Mouse (Mus musculus): ENCODE measurements around the gene Sik3. TPM values are rescaled to one million over a fixed set of nuclear protein-coding genes. Genes with fewer than 3 reads are reported as not detected.

Sik3 gene
- polyA plus RNA-seq, 1 experiment from 2014 or later, result 9.6 TPM

- Histone ChIP-seq H3K9ac (replicated peaks; ENCODE audit: low read depth, low read length) (no peak overlapping the region), H3K9me3 (ENCODE audit: control insufficient read depth, low read depth, low read length) (no peaks in the 10 kb centered on the region), H3K4me2 (replicated peaks; ENCODE audit: low read depth, low read length) (no peak overlapping the region), H3K4me1 (ENCODE audit: control insufficient read depth, insufficient read depth, low read length) (peaks cover 11% of the 10 kb centered on the region), H3K4me3 (ENCODE audit: low read depth, low read length) (no peak overlapping the region), H3K36me3 (ENCODE audit: control insufficient read depth, insufficient read depth, low read length) (no peaks in the 10 kb centered on the region), H3K27ac (ENCODE audit: low read length) (0 out of 2 replicates have a peak overlapping the region, but pooled peaks have one; percentile 28), H3K27me3 (ENCODE audit: control insufficient read depth, insufficient read depth, low read length) (no peaks in the 10 kb centered on the region)
- WGBS, result 48% methylated on average over 1 of the region's 1 CpGs
- no peak for ATAC-seq (ENCODE audit: insufficient number of reproducible peaks, insufficient read depth, low FRiP score, low read depth)
Measured at GRCm38 (mm10) chr9:46175300-46175699, 162.7 kb downstream of the Sik3 start.

DNA sequence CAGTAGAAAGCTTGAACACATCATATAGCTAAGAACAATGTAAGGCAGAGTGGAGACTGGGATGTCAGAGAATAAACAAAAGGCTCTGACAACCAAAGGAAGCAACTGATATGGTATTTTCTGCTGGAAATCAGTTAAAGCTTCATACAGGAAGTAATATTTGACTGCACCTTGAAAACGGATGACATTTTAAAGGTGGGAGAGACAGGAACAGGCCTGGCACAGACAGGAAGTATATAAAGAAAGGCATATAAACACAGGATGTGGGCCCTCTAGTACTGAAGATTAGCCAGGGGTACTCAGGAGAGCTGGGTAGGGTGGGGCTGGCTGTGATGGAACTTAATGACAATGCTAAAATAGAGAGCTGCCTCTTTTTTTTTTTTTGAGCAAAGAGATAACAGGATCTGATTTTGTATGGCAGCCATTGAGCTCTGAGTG, 163.3 kb downstream of the Sik3 start:
- Histone ChIP-seq H3K36me3 (ENCODE audit: control insufficient read depth, insufficient read depth, low read length) (no peaks in the 10 kb centered on the region), H3K4me1 (ENCODE audit: control insufficient read depth, insufficient read depth, low read length) (peaks cover 11% of the 10 kb centered on the region), H3K27ac (ENCODE audit: low read length) (peak overlapping the region; percentile 28; the same call in 1 of the 2 replicates), H3K27me3 (ENCODE audit: control insufficient read depth, insufficient read depth, low read length) (no peaks in the 10 kb centered on the region), H3K4me2 (replicated peaks; ENCODE audit: low read depth, low read length) (no peak overlapping the region), H3K9ac (replicated peaks; ENCODE audit: low read depth, low read length) (no peak overlapping the region), H3K4me3 (ENCODE audit: low read depth, low read length) (no peak overlapping the region), H3K9me3 (ENCODE audit: control insufficient read depth, low read depth, low read length) (no peaks in the 10 kb centered on the region)
- no peak for ATAC-seq (ENCODE audit: insufficient number of reproducible peaks, insufficient read depth, low FRiP score, low read depth)
- 41% methylated on average over 1 of the region's 1 CpGs for WGBS

DNA sequence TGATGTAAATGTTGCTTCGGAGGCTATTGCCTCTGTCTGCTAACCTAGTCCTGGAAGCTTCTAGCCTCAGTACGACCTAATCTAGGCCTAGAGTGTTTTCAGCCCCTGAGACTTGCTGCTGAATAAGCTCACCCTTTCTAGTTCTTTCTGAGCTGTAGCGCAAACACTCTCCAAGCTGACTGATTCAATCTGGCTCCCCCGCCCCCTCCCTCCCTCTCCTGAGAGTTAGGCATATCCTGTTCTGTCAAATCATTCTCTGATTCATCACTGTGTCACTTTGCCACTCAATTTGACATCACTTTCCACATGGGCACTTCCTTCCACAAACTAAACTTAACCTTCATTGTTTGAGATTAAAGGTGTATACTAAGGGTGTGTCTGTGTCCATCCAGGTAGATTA, 164.0 kb downstream of the Sik3 start:
- H3K9ac ChIP-seq (replicated peaks; ENCODE audit: low read depth, low read length), result no peak overlapping the region
- WGBS, result 77% methylated on average over 4 of the region's 4 CpGs
- no peaks in the 10 kb centered on the region for H3K27me3 ChIP-seq (ENCODE audit: control insufficient read depth, insufficient read depth, low read length)
- H3K36me3 ChIP-seq (ENCODE audit: control insufficient read depth, insufficient read depth, low read length), result no peaks in the 10 kb centered on the region
- H3K4me1 ChIP-seq (ENCODE audit: control insufficient read depth, insufficient read depth, low read length), result peaks cover 11% of the 10 kb centered on the region
- H3K9me3 ChIP-seq (ENCODE audit: control insufficient read depth, low read depth, low read length), result no peaks in the 10 kb centered on the region
- no peak overlapping the region for H3K4me3 ChIP-seq (ENCODE audit: low read depth, low read length)
- no peak for ATAC-seq (ENCODE audit: insufficient number of reproducible peaks, insufficient read depth, low FRiP score, low read depth)
- H3K4me2 ChIP-seq (replicated peaks; ENCODE audit: low read depth, low read length), result no peak overlapping the region
- no peak overlapping the region for H3K27ac ChIP-seq (ENCODE audit: low read length)

GRCm38 (mm10) chr9:46178595-46178994, 166.0 kb downstream of the Sik3 start:
- no peak overlapping the region for H3K9ac ChIP-seq (replicated peaks; ENCODE audit: low read depth, low read length)
- no peaks in the 10 kb centered on the region for H3K36me3 ChIP-seq (ENCODE audit: control insufficient read depth, insufficient read depth, low read length)
- WGBS, result 76% methylated on average over 9 of the region's 9 CpGs
- peaks cover 11% of the 10 kb centered on the region for H3K4me1 ChIP-seq (ENCODE audit: control insufficient read depth, insufficient read depth, low read length)
- H3K4me2 ChIP-seq (replicated peaks; ENCODE audit: low read depth, low read length), result no peak overlapping the region
- no peak overlapping the region for H3K27ac ChIP-seq (ENCODE audit: low read length)
- no peak for ATAC-seq (ENCODE audit: insufficient number of reproducible peaks, insufficient read depth, low FRiP score, low read depth)
- no peaks in the 10 kb centered on the region for H3K9me3 ChIP-seq (ENCODE audit: control insufficient read depth, low read depth, low read length)
- H3K4me3 ChIP-seq (ENCODE audit: low read depth, low read length), result no peak overlapping the region
- H3K27me3 ChIP-seq (ENCODE audit: control insufficient read depth, insufficient read depth, low read length), result no peaks in the 10 kb centered on the region

DNA sequence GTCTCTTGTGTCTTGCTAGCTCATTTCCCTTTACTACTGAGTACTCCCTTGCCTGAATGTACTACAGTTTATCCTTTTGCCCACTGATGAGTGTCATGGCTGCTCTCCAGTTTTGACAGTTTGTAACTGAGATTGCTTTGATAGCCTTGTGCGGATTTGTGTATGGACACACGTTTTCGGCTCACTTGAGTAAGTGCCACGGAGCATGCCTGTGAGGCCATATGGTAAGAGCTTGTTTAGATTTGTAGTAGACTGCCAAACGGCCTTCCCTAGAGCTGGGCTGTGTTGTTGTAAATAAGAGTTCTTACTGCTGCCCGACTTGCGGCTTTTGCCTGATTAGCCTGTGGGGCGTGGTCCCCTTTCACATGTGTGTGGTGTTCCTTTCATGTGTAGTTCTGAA, 168.7 kb downstream of the Sik3 start:
- H3K9me3 ChIP-seq (ENCODE audit: control insufficient read depth, low read depth, low read length), result no peaks in the 10 kb centered on the region
- H3K4me3 ChIP-seq (ENCODE audit: low read depth, low read length), result no peak overlapping the region
- H3K36me3 ChIP-seq (ENCODE audit: control insufficient read depth, insufficient read depth, low read length), result no peaks in the 10 kb centered on the region
- H3K4me1 ChIP-seq (ENCODE audit: control insufficient read depth, insufficient read depth, low read length), result peaks cover under 1% of the 10 kb centered on the region; the same call in 1 of the 2 replicates
- 65% methylated on average over 8 of the region's 8 CpGs for WGBS
- no peak for ATAC-seq (ENCODE audit: insufficient number of reproducible peaks, insufficient read depth, low FRiP score, low read depth)
- no peaks in the 10 kb centered on the region for H3K27me3 ChIP-seq (ENCODE audit: control insufficient read depth, insufficient read depth, low read length)
- no peak overlapping the region for H3K9ac ChIP-seq (replicated peaks; ENCODE audit: low read depth, low read length)
- H3K4me2 ChIP-seq (replicated peaks; ENCODE audit: low read depth, low read length), result no peak overlapping the region
- H3K27ac ChIP-seq (ENCODE audit: low read length), result no peak overlapping the region

- Histone ChIP-seq H3K9me3 (ENCODE audit: control insufficient read depth, low read depth, low read length) (no peaks in the 10 kb centered on the region), H3K4me2 (replicated peaks; ENCODE audit: low read depth, low read length) (no peak overlapping the region), H3K27ac (ENCODE audit: low read length) (peak overlapping the region; percentile 58; the same call in 1 of the 2 replicates), H3K36me3 (ENCODE audit: control insufficient read depth, insufficient read depth, low read length) (no peaks in the 10 kb centered on the region), H3K27me3 (ENCODE audit: control insufficient read depth, insufficient read depth, low read length) (no peaks in the 10 kb centered on the region), H3K9ac (replicated peaks; ENCODE audit: low read depth, low read length) (no peak overlapping the region), H3K4me3 (ENCODE audit: low read depth, low read length) (no peak overlapping the region), H3K4me1 (ENCODE audit: control insufficient read depth, insufficient read depth, low read length) (no peaks in the 10 kb centered on the region)
- ATAC-seq (ENCODE audit: insufficient number of reproducible peaks, insufficient read depth, low FRiP score, low read depth), result no peak
- 60% methylated on average over 5 of the region's 5 CpGs for WGBS
Measured at GRCm38 (mm10) chr9:46184542-46184941, 171.9 kb downstream of the Sik3 start.

DNA sequence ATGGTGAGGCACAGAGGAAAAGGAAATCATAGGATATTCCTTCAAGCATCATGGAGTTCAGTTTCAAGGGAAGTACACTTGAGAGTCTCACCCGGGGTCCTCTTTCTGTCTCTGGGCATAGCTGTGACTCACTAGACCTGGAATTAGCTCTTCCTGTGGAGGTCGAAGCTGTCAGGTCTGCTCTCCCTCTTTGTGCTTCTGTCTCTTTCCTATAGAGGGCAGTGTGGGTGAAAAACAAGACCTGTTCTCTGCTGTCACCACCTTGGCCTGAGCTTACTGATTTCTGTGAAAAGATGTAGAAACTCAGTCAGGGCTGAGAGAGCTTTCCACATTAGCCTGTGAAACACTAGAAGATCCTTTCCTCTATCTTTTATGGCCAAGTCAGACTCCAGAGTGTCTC, 172.6 kb downstream of the Sik3 start:
- Histone ChIP-seq H3K9ac (replicated peaks; ENCODE audit: low read depth, low read length) (no peak overlapping the region), H3K9me3 (ENCODE audit: control insufficient read depth, low read depth, low read length) (no peaks in the 10 kb centered on the region), H3K36me3 (ENCODE audit: control insufficient read depth, insufficient read depth, low read length) (no peaks in the 10 kb centered on the region), H3K27me3 (ENCODE audit: control insufficient read depth, insufficient read depth, low read length) (no peaks in the 10 kb centered on the region), H3K4me1 (ENCODE audit: control insufficient read depth, insufficient read depth, low read length) (no peaks in the 10 kb centered on the region), H3K4me3 (ENCODE audit: low read depth, low read length) (no peak overlapping the region), H3K4me2 (replicated peaks; ENCODE audit: low read depth, low read length) (no peak overlapping the region), H3K27ac (ENCODE audit: low read length) (no peak overlapping the region)
- 50% methylated on average over 2 of the region's 2 CpGs for WGBS
- ATAC-seq (ENCODE audit: insufficient number of reproducible peaks, insufficient read depth, low FRiP score, low read depth), result no peak

DNA sequence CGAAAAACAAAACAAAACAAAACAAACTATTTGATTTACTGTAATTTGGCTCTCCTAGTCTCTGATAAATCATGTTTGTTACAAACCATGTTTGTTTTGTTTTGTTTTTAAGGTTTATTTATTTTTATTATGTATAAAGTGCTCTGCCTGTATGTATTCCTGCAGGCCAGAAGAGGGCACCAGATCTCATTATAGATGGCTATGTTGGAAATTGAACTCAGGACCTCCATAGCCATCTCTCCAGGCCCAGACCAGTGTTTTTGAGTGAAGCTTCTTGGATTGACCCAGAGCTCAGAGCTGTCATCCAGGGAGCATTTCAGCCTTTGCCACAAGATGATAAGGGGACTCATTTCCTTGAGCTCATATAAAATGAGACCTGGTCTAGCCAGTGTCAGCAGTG, 173.8 kb downstream of the Sik3 start:
- Histone ChIP-seq H3K36me3 (ENCODE audit: control insufficient read depth, insufficient read depth, low read length) (no peaks in the 10 kb centered on the region), H3K4me2 (replicated peaks; ENCODE audit: low read depth, low read length) (no peak overlapping the region), H3K4me3 (ENCODE audit: low read depth, low read length) (no peak overlapping the region), H3K9ac (replicated peaks; ENCODE audit: low read depth, low read length) (no peak overlapping the region), H3K4me1 (ENCODE audit: control insufficient read depth, insufficient read depth, low read length) (no peaks in the 10 kb centered on the region), H3K27me3 (ENCODE audit: control insufficient read depth, insufficient read depth, low read length) (no peaks in the 10 kb centered on the region), H3K27ac (ENCODE audit: low read length) (no peak overlapping the region), H3K9me3 (ENCODE audit: control insufficient read depth, low read depth, low read length) (no peaks in the 10 kb centered on the region)
- ATAC-seq (ENCODE audit: insufficient number of reproducible peaks, insufficient read depth, low FRiP score, low read depth), result no peak
- WGBS, result 89% methylated on average over 1 of the region's 1 CpGs

- no peaks in the 10 kb centered on the region for H3K9me3 ChIP-seq (ENCODE audit: control insufficient read depth, low read depth, low read length)
- no peak for ATAC-seq (ENCODE audit: insufficient number of reproducible peaks, insufficient read depth, low FRiP score, low read depth)
- no peak overlapping the region for H3K27ac ChIP-seq (ENCODE audit: low read length)
- H3K4me3 ChIP-seq (ENCODE audit: low read depth, low read length), result no peak overlapping the region
- 86% methylated on average over 4 of the region's 4 CpGs for WGBS
- H3K36me3 ChIP-seq (ENCODE audit: control insufficient read depth, insufficient read depth, low read length), result no peaks in the 10 kb centered on the region
- no peak overlapping the region for H3K4me2 ChIP-seq (replicated peaks; ENCODE audit: low read depth, low read length)
- H3K4me1 ChIP-seq (ENCODE audit: control insufficient read depth, insufficient read depth, low read length), result no peaks in the 10 kb centered on the region
- H3K27me3 ChIP-seq (ENCODE audit: control insufficient read depth, insufficient read depth, low read length), result no peaks in the 10 kb centered on the region
- no peak overlapping the region for H3K9ac ChIP-seq (replicated peaks; ENCODE audit: low read depth, low read length)
Measured at GRCm38 (mm10) chr9:46188370-46188769, 175.8 kb downstream of the Sik3 start.

All from stomach, embryonic 14.5 days (tissue).